Mouse (Mus musculus) embryonic facial prominence, embryonic 13.5 days (tissue): ENCODE results near the gene Gadd45b. TPM values are rescaled to one million over a fixed set of nuclear protein-coding genes. Genes with fewer than 3 reads are reported as not detected.

Source experiments
- ATAC-seq: fragments of 200-750 bp; cut with Nextera tagmentation; 2 replicates; pipeline ENCODE4 v1.8.0; 2017; ENCODE audit warnings: low read depth; ENCODE audit not compliant: insufficient number of reproducible peaks, insufficient read depth, low FRiP score, low TSS enrichment
- H3K27ac ChIP-seq: fragments of 300-500 bp; sonication (generic); 2 replicates; pipeline ENCODE4 v1.5.1; 2015; ENCODE audit warnings: moderate library complexity, mild to moderate bottlenecking, inconsistent platforms
- H3K27me3 ChIP-seq: fragments of 300-500 bp; sonication (generic); 2 replicates; pipeline ENCODE4 v1.6.1; 2015; ENCODE audit warnings: mild to moderate bottlenecking, inconsistent platforms
- H3K36me3 ChIP-seq: fragments of 300-500 bp; sonication (generic); 2 replicates; pipeline ENCODE4 v1.6.1; 2015; ENCODE audit warnings: mild to moderate bottlenecking, inconsistent platforms
- H3K4me1 ChIP-seq: fragments of 300-500 bp; sonication (generic); 2 replicates; pipeline ENCODE4 v1.6.1; 2015; ENCODE audit warnings: inconsistent platforms
- H3K4me2 ChIP-seq: fragments of 300-500 bp; sonication (generic); 2 replicates; pipeline ENCODE4 v1.6.1; 2015; ENCODE audit warnings: moderate library complexity, mild to moderate bottlenecking, inconsistent platforms
- H3K4me3 ChIP-seq: fragments of 300-500 bp; sonication (generic); 2 replicates; pipeline ENCODE4 v1.5.1; 2015; ENCODE audit warnings: mild to moderate bottlenecking, inconsistent platforms
- H3K9ac ChIP-seq: fragments of 300-500 bp; sonication (generic); 2 replicates; pipeline ENCODE4 v1.6.1; 2015; ENCODE audit warnings: mild to moderate bottlenecking, inconsistent platforms
- H3K9me3 ChIP-seq: fragments of 300-500 bp; sonication (generic); 2 replicates; pipeline ENCODE4 v1.6.1; 2016; ENCODE audit warnings: inconsistent platforms
- WGBS: fragments of 180-500 bp; shearing (Covaris S2); methylation state at CpG from one replicate; pipeline ENCODE4 v1.1.7; 2015; ENCODE audit warnings: mixed read lengths; 5-methylcytosine and 5-hydroxymethylcytosine counted together
- polyA plus RNA-seq: library from polyadenylated mRNA; unstranded; fragments of >200 nt; fragmentation: Nextera tagmentation; extraction: Ambion mirVana; gene quantifications from 2 replicates; pipeline ENCODE4 v1.2.1, GENCODE M21; 2015

The Gadd45b gene
- 29.0 and 29.9 TPM in 2 replicates for polyA plus RNA-seq

- WGBS: under 1% methylated on average over 56 of the region's 56 CpGs
- H3K9ac ChIP-seq: peak within 1 kb of the TSS; percentile 80
- peak within 1 kb of the TSS; percentile 91 for H3K4me2 ChIP-seq
- H3K27ac ChIP-seq: peak within 1 kb of the TSS; percentile 87
- peaks cover 51% of the 10 kb centered on the region for H3K4me1 ChIP-seq
- no peaks in the 10 kb centered on the region for H3K36me3 ChIP-seq
- H3K9me3 ChIP-seq: no peaks in the 10 kb centered on the region
- peak within 1 kb of the TSS; percentile 62 for H3K4me3 ChIP-seq
- peak; percentile 86 for ATAC-seq
- H3K27me3 ChIP-seq: peaks cover 44% of the 10 kb centered on the region
Measured at GRCm38 (mm10) chr10:80929299-80930226, at the start of gene Gadd45b. Gadd45b (plus strand) TSS chr10:80930073.

- WGBS: 19% methylated on average over 5 of the region's 5 CpGs
- H3K27me3 ChIP-seq: no peaks in the 10 kb centered on the region
- no peaks in the 10 kb centered on the region for H3K36me3 ChIP-seq
- no peak overlapping the region for H3K4me2 ChIP-seq
- ATAC-seq: no peak
- H3K9me3 ChIP-seq: no peaks in the 10 kb centered on the region
- H3K27ac ChIP-seq: no peak overlapping the region
- H3K4me1 ChIP-seq: no peaks in the 10 kb centered on the region
- H3K9ac ChIP-seq: no peak overlapping the region
- no peak overlapping the region for H3K4me3 ChIP-seq
Measured at GRCm38 (mm10) chr10:80880131-80880641, 49.7 kb upstream of the Gadd45b start.

GRCm38 (mm10) chr10:80880901-80881300 is 49.0 kb upstream of the Gadd45b start:
- Histone ChIP-seq H3K9me3 (no peaks in the 10 kb centered on the region), H3K27me3 (no peaks in the 10 kb centered on the region), H3K4me1 (no peaks in the 10 kb centered on the region), H3K9ac (no peak overlapping the region), H3K36me3 (no peaks in the 10 kb centered on the region), H3K4me3 (no peak overlapping the region), H3K4me2 (no peak overlapping the region), H3K27ac (no peak overlapping the region)
- no peak for ATAC-seq
- WGBS: 80% methylated on average over 2 of the region's 2 CpGs

DNA sequence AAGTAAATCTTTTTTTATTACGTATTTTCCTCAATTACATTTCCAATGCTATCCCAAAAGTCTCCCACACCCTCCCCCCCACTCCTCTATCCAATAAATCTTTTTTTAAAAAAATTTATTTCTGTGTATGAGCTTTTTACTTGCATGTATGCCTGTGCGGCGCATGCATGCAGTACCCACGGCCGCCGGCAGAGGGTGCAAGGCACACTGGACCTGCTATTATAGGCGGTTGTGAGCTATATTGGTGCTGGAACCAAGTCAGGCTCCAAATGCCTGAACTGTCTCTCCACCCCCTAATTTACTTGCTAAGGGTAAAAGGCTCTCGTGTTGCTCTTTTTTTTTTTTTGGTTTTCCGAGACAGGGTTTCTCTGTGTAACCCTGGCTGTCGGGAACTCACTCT is 48.6 kb upstream of the Gadd45b start:
- H3K4me2 ChIP-seq: no peak overlapping the region
- no peaks in the 10 kb centered on the region for H3K9me3 ChIP-seq
- no peak overlapping the region for H3K9ac ChIP-seq
- H3K4me1 ChIP-seq: no peaks in the 10 kb centered on the region
- 25% methylated on average over 10 of the region's 10 CpGs for WGBS
- H3K27me3 ChIP-seq: no peaks in the 10 kb centered on the region
- ATAC-seq: no peak
- H3K27ac ChIP-seq: no peak overlapping the region
- H3K4me3 ChIP-seq: no peak overlapping the region
- H3K36me3 ChIP-seq: no peaks in the 10 kb centered on the region

DNA sequence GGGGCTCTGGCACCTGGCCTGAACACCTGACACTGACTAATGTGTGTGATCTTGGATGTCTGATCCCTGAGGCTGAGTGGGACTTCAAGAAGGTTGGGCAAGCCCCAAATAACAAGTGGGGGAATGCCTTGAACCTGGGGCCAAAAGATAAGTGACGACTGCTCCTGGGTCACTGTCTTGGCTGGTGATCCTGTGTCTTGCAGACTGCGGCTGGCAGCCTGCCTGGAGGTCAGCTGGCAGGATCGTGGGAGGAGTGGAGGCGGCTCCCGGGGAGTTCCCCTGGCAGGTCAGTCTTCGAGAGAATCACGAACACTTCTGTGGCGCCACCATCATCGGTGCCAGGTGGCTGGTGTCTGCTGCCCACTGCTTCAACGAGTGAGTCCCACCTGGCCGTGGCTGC is 42.7 kb upstream of the Gadd45b start:
- no peak for ATAC-seq
- Histone ChIP-seq H3K4me2 (no peak overlapping the region), H3K27me3 (peaks cover 32% of the 10 kb centered on the region), H3K36me3 (no peaks in the 10 kb centered on the region), H3K9me3 (no peaks in the 10 kb centered on the region), H3K27ac (no peak overlapping the region), H3K4me1 (no peaks in the 10 kb centered on the region), H3K9ac (no peak overlapping the region), H3K4me3 (no peak overlapping the region)
- WGBS: 73% methylated on average over 11 of the region's 11 CpGs

- peaks cover 16% of the 10 kb centered on the region for H3K4me1 ChIP-seq
- no peak for ATAC-seq
- no peak overlapping the region for H3K4me2 ChIP-seq
- H3K27me3 ChIP-seq: peaks cover 6% of the 10 kb centered on the region; the same call in 1 of the 2 replicates
- H3K27ac ChIP-seq: no peak overlapping the region
- 88% methylated on average over 7 of the region's 7 CpGs for WGBS
- no peak overlapping the region for H3K4me3 ChIP-seq
- H3K36me3 ChIP-seq: peaks cover 21% of the 10 kb centered on the region
- H3K9me3 ChIP-seq: no peaks in the 10 kb centered on the region
- no peak overlapping the region for H3K9ac ChIP-seq
Measured at GRCm38 (mm10) chr10:80895100-80895499, 34.8 kb upstream of the Gadd45b start.

DNA sequence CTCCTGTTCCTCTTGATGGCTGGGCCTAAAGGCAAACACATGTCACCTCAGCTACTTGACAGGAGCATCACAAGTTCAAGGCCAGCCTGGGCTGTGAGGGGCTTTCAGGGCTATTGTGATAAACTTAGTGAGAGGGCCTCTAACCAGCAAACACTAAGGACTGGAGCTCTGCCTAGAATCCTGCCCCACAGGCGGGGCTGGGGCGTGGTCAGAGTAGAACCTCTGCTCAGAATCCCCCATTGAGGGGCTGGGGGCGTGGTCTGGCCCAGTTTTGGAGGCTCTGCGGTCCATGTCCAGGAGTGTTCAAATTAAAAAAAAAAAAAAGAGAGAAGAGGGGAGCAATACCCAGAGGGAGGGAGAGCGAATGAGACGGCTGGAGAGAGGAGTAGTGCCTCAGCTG is 34.2 kb upstream of the Gadd45b start:
- no peak overlapping the region for H3K4me3 ChIP-seq
- no peak overlapping the region for H3K9ac ChIP-seq
- H3K27me3 ChIP-seq: 0 out of 2 replicates have a peak, but pooled peaks cover under 1% of the 10 kb centered on the region
- H3K4me1 ChIP-seq: peaks cover 16% of the 10 kb centered on the region
- ATAC-seq: no peak
- H3K36me3 ChIP-seq: peaks cover 21% of the 10 kb centered on the region
- 78% methylated on average over 6 of the region's 6 CpGs for WGBS
- H3K27ac ChIP-seq: no peak overlapping the region
- no peaks in the 10 kb centered on the region for H3K9me3 ChIP-seq
- H3K4me2 ChIP-seq: no peak overlapping the region

DNA sequence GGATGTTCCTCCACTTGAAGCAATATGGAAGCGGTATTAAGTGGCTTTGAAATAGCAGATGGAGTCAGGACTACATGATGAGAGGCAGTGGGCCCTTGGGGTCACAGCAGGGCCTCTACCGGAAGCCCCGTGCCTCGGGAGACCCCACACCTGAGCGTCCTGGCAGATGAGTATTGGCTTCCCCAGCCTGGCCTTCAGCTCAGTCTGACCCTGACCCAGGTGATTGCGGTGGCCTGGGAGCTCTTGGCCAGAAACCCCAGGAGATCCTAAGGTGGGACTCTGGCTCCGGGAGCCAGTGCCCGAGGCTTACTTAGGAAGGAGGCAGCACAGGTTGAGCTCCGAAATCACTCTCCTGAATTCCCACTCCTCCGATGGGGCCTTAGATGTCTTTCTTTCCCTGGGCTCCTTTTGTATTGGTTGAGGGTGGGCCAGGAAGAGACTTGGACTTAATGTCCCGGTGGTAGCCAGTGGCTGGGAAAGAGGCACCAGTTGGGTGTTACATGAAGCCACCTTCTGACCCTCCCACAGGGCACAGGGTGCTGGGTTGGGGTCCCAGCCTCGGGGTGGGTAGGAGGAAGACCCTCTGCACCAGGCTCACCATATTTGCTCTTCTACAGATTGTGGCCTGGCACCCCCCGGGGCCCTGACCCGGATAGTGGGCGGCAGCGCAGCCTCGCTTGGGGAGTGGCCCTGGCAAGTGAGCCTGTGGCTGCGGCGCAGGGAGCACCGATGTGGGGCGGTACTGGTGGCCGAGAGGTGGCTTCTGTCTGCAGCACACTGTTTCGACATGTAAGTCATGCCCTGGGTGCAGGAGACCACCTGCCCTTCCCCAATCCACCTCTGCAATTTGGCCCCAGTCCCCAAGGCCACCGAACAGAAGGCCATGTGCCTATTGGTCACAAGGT is 33.0 kb upstream of the Gadd45b start:
- H3K9ac ChIP-seq: 0 out of 2 replicates have a peak overlapping the region, but pooled peaks have one; percentile 16

GRCm38 (mm10) chr10:80897861-80898510 is 31.9 kb upstream of the Gadd45b start:
- no peak for ATAC-seq
- WGBS: 39% methylated on average over 41 of the region's 41 CpGs
- Histone ChIP-seq H3K27ac (no peak overlapping the region), H3K4me3 (peak overlapping the region; percentile 5; the same call in 1 of the 2 replicates), H3K4me1 (peaks cover 16% of the 10 kb centered on the region), H3K36me3 (peaks cover 34% of the 10 kb centered on the region), H3K27me3 (no peaks in the 10 kb centered on the region), H3K9me3 (no peaks in the 10 kb centered on the region), H3K4me2 (peak overlapping the region; percentile 30), H3K9ac (peak overlapping the region; percentile 49)

More for the DNA sequence above, 33.0 kb upstream of the Gadd45b start:
- no peak for ATAC-seq
- Histone ChIP-seq H3K27ac (no peak overlapping the region), H3K4me1 (peaks cover 16% of the 10 kb centered on the region), H3K4me3 (no peak overlapping the region), H3K27me3 (no peaks in the 10 kb centered on the region), H3K9me3 (no peaks in the 10 kb centered on the region), H3K36me3 (peaks cover 22% of the 10 kb centered on the region), H3K4me2 (no peak overlapping the region)
- 73% methylated on average over 24 of the region's 24 CpGs for WGBS

GRCm38 (mm10) chr10:80899074-80899473 is 30.8 kb upstream of the Gadd45b start:
- Histone ChIP-seq H3K9ac (peak overlapping the region; percentile 86; the same call in 1 of the 2 replicates), H3K4me1 (peaks cover 16% of the 10 kb centered on the region), H3K36me3 (peaks cover 44% of the 10 kb centered on the region), H3K27ac (no peak overlapping the region), H3K4me3 (peak overlapping the region; percentile 86; the same call in 1 of the 2 replicates), H3K9me3 (no peaks in the 10 kb centered on the region), H3K27me3 (no peaks in the 10 kb centered on the region), H3K4me2 (peak overlapping the region; percentile 98)
- 92% methylated on average over 8 of the region's 8 CpGs for WGBS
- ATAC-seq: no peak
